Mouse (Mus musculus): ENCODE data around the gene Pdzk1. TPM values are rescaled to one million over a fixed set of nuclear protein-coding genes. Genes with fewer than 3 reads are reported as not detected.

Pdzk1 gene
- polyA plus RNA-seq, 1 experiment from 2014 or later: 0.16 TPM

DNA sequence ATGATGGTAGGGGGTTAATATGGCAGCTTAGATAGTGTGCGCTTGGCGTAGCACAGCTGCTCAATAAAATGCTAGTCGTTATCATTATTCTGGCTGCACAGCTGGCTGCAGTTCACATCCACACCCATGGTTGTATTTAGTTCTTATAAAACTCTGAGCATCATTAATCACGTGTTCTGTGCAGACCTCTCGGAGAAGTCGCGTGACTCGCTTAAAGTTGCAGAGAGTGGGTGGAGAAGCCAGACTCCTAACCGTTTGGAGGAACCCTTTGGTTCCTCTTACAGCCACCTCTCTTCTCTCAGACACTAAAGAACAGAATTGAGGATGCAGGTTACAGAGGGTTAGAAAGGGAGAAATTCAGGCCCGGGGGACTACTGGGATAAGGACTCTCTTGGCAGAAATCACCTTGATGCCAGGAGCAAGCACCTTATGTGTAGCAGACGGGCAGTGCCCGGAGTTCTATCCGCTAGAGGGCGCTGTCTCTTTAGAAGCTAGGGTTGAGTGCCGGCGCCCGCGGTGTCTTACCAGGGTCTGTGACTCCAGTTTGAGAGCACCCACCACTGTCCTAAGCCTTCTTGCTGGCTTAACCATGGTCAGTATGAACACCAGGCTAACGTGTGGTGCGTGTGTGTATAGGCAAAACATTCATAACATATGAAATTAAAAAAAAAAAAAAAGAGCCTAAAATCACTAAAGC is 16.5 kb upstream of the Pdzk1 start:
- DNase-seq: peak; percentile 82
- no peak for ATAC-seq (ENCODE audit: low FRiP score, low TSS enrichment)
- Histone ChIP-seq H3K27ac (replicated peaks; ENCODE audit: low read depth, low read length) (no peak overlapping the region), H3K36me3 (ENCODE audit: control insufficient read depth, insufficient read depth, low read length) (no peaks in the 10 kb centered on the region), H3K4me1 (ENCODE audit: control insufficient read depth, insufficient read depth, low read length) (0 out of 2 replicates have a peak, but pooled peaks cover 3% of the 10 kb centered on the region), H3K4me2 (ENCODE audit: low read length) (0 out of 2 replicates have a peak overlapping the region, but pooled peaks have one; percentile 17), H3K27me3 (ENCODE audit: control insufficient read depth, insufficient read depth, low read length) (no peaks in the 10 kb centered on the region), H3K9ac (replicated peaks; ENCODE audit: low read length) (no peak overlapping the region), H3K9me3 (ENCODE audit: control insufficient read depth, low read length) (no peaks in the 10 kb centered on the region), H3K4me3 (replicated peaks; ENCODE audit: low read depth, low read length) (no peak overlapping the region)
- WGBS: 47% methylated on average over 20 of the region's 20 CpGs

DNA sequence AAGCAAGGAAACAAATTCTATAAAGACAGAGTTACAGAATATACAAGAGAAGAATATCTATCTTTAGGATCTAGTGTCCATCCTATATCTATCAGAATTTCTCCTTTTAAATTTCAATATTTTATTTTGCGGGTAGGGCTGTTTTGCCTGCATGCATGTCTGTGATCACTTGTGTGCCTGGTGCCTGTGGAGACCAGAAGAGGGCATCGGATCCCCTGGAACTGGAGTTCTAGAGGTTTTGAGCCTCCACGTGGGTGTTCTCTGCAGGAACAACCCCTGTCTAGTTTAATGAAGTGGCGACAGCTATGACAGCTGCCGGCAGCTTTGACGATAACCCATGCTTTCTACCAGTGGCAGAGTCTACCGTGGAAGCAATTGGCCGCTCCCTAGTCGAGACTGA is 16.0 kb upstream of the Pdzk1 start:
- H3K27me3 ChIP-seq (ENCODE audit: control insufficient read depth, insufficient read depth, low read length): no peaks in the 10 kb centered on the region
- DNase-seq (peak; percentile 48), ATAC-seq (ENCODE audit: low FRiP score, low TSS enrichment) (no peak)
- no peak overlapping the region for H3K27ac ChIP-seq (replicated peaks; ENCODE audit: low read depth, low read length)
- H3K4me3 ChIP-seq (replicated peaks; ENCODE audit: low read depth, low read length): no peak overlapping the region
- WGBS: 28% methylated on average over 9 of the region's 9 CpGs
- 0 out of 2 replicates have a peak, but pooled peaks cover 3% of the 10 kb centered on the region for H3K4me1 ChIP-seq (ENCODE audit: control insufficient read depth, insufficient read depth, low read length)
- H3K4me2 ChIP-seq (ENCODE audit: low read length): no peak overlapping the region
- no peaks in the 10 kb centered on the region for H3K36me3 ChIP-seq (ENCODE audit: control insufficient read depth, insufficient read depth, low read length)
- no peak overlapping the region for H3K9ac ChIP-seq (replicated peaks; ENCODE audit: low read length)
- no peaks in the 10 kb centered on the region for H3K9me3 ChIP-seq (ENCODE audit: control insufficient read depth, low read length)

DNA sequence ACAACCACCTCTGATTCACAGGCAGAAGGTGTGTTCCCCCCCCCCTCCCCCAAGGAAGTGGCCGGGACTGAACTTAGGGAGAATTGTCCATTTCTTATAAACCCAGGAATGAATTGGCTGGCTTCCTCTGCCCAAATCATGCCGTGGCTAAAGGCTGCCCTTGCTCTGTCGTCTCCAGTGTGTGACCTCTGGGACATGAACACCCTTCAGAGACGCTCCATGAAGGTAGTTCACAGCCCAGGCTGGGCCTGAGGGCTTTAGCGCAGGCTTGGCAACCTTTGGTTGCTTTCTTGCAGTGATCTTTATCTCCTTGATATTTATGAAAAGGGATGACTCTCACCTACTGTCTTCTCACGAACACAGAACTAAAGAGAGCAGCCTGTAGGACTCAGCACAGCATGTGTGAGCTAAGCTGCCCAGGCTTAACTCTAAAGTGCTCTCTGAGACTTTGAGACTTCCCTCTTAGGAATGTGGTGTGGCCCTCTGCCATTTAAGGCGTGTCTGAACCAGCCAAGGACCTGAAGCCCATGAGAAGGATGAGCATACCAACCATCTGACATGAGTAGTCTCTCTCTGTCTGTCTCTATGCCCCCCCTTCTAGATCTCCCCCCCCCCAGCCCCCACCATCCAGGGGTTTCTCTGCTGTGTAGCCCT is 15.4 kb upstream of the Pdzk1 start:
- no peak overlapping the region for H3K27ac ChIP-seq (replicated peaks; ENCODE audit: low read depth, low read length)
- no peak for ATAC-seq (ENCODE audit: low FRiP score, low TSS enrichment)
- no peak overlapping the region for H3K9ac ChIP-seq (replicated peaks; ENCODE audit: low read length)
- no peak for DNase-seq
- H3K9me3 ChIP-seq (ENCODE audit: control insufficient read depth, low read length): no peaks in the 10 kb centered on the region
- 60% methylated on average over 7 of the region's 7 CpGs for WGBS
- H3K36me3 ChIP-seq (ENCODE audit: control insufficient read depth, insufficient read depth, low read length): no peaks in the 10 kb centered on the region
- H3K27me3 ChIP-seq (ENCODE audit: control insufficient read depth, insufficient read depth, low read length): no peaks in the 10 kb centered on the region
- no peak overlapping the region for H3K4me2 ChIP-seq (ENCODE audit: low read length)
- 0 out of 2 replicates have a peak, but pooled peaks cover 3% of the 10 kb centered on the region for H3K4me1 ChIP-seq (ENCODE audit: control insufficient read depth, insufficient read depth, low read length)
- no peak overlapping the region for H3K4me3 ChIP-seq (replicated peaks; ENCODE audit: low read depth, low read length)

DNA sequence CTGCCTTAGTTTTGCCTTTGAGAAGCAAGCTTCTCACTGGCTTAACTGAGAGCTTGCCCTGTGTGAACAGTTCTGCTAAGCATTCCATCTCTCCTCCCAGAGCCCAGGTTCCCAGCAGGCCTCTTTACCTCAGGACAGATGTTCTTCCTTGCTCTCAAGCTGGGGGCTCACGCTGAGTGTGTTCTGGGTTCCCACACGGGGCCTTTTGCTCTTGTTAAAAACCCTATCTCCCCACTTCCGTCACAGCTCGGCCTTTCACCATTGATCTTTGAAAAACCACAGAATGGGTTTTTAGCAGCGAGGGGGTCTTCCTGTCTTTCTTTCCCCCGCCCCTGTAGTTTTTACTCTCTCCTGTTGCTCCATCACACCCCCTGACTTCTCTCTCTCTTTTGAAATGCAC is 14.7 kb upstream of the Pdzk1 start:
- H3K27me3 ChIP-seq (ENCODE audit: control insufficient read depth, insufficient read depth, low read length): no peaks in the 10 kb centered on the region
- H3K4me2 ChIP-seq (ENCODE audit: low read length): no peak overlapping the region
- no peak overlapping the region for H3K9ac ChIP-seq (replicated peaks; ENCODE audit: low read length)
- H3K27ac ChIP-seq (replicated peaks; ENCODE audit: low read depth, low read length): no peak overlapping the region
- H3K9me3 ChIP-seq (ENCODE audit: control insufficient read depth, low read length): no peaks in the 10 kb centered on the region
- no peaks in the 10 kb centered on the region for H3K36me3 ChIP-seq (ENCODE audit: control insufficient read depth, insufficient read depth, low read length)
- H3K4me1 ChIP-seq (ENCODE audit: control insufficient read depth, insufficient read depth, low read length): 0 out of 2 replicates have a peak, but pooled peaks cover 3% of the 10 kb centered on the region
- no peak overlapping the region for H3K4me3 ChIP-seq (replicated peaks; ENCODE audit: low read depth, low read length)
- ATAC-seq (ENCODE audit: low FRiP score, low TSS enrichment) (no peak), DNase-seq (no peak)
- WGBS: 61% methylated on average over 6 of the region's 6 CpGs

DNA sequence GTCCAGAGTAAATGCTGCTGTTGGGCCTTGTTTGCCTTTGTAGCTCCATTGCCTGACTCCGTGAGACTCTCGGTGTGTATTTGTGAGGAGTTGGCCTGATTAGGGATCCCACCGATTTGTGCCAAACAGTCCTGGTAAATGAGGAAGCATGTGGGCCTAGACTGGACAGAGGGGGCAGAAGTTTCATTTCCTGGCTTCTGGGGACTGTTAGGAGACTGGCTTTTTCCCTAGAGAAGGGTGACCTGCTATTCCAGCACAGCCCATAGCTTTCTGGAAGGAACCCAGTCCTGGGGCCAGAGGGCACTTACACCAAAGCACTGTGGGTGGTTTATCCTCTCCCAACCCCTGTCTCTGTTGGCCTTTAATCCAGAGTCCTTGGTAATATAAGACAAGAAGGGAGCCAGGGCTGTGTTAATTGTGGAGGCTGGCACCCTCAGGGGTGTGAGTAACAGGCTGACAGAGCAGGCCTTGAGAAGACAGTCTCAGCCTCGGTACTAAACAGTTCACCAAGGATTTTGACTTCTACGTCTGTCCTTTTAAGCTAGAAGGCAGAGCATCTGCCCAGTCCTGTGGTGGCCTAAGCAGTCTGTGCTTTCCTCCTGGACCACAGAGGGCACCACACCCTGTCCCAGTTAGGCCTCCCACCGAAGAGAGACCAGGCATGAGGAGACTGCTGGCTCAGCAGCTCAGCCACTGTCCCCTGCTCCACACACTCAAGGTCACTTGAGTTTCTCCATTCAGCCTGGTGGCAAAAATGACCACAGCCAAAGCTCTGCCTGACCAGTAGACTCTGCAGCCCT is 8.8 kb upstream of the Pdzk1 start:
- ATAC-seq (ENCODE audit: low FRiP score, low TSS enrichment) (no peak), DNase-seq (no peak)
- no peak overlapping the region for H3K4me2 ChIP-seq (ENCODE audit: low read length)
- no peaks in the 10 kb centered on the region for H3K4me1 ChIP-seq (ENCODE audit: control insufficient read depth, insufficient read depth, low read length)
- H3K4me3 ChIP-seq (replicated peaks; ENCODE audit: low read depth, low read length): no peak overlapping the region
- no peaks in the 10 kb centered on the region for H3K36me3 ChIP-seq (ENCODE audit: control insufficient read depth, insufficient read depth, low read length)
- no peak overlapping the region for H3K27ac ChIP-seq (replicated peaks; ENCODE audit: low read depth, low read length)
- no peak overlapping the region for H3K9ac ChIP-seq (replicated peaks; ENCODE audit: low read length)
- no peaks in the 10 kb centered on the region for H3K9me3 ChIP-seq (ENCODE audit: control insufficient read depth, low read length)
- 82% methylated on average over 6 of the region's 6 CpGs for WGBS
- H3K27me3 ChIP-seq (ENCODE audit: control insufficient read depth, insufficient read depth, low read length): no peaks in the 10 kb centered on the region

DNA sequence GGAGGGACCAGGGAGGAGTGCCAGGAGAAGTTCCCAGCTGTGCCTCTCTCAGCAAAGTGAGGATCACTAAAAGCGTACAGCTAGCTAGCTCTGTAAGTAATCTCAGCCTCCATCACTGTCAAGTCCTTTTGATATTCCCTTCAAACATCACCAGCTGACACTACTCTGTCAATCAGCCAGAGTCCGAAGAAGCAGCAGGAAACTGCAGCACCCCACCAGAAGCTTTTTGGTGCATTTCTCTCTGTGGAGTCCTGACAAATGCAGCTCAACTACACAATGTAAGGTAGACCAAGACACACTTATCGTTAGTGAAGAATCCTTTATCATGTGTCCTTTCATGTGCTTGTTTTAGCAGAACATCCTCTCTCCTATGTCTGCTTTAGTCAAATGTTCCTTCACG is 7.5 kb upstream of the Pdzk1 start:
- Histone ChIP-seq H3K9ac (replicated peaks; ENCODE audit: low read length) (no peak overlapping the region), H3K4me3 (replicated peaks; ENCODE audit: low read depth, low read length) (no peak overlapping the region), H3K27ac (replicated peaks; ENCODE audit: low read depth, low read length) (no peak overlapping the region), H3K27me3 (ENCODE audit: control insufficient read depth, insufficient read depth, low read length) (no peaks in the 10 kb centered on the region), H3K4me2 (ENCODE audit: low read length) (no peak overlapping the region), H3K4me1 (ENCODE audit: control insufficient read depth, insufficient read depth, low read length) (no peaks in the 10 kb centered on the region), H3K9me3 (ENCODE audit: control insufficient read depth, low read length) (no peaks in the 10 kb centered on the region), H3K36me3 (ENCODE audit: control insufficient read depth, insufficient read depth, low read length) (no peaks in the 10 kb centered on the region)
- WGBS: 89% methylated on average over 4 of the region's 4 CpGs
- ATAC-seq (ENCODE audit: low FRiP score, low TSS enrichment) (no peak), DNase-seq (no peak)

DNA sequence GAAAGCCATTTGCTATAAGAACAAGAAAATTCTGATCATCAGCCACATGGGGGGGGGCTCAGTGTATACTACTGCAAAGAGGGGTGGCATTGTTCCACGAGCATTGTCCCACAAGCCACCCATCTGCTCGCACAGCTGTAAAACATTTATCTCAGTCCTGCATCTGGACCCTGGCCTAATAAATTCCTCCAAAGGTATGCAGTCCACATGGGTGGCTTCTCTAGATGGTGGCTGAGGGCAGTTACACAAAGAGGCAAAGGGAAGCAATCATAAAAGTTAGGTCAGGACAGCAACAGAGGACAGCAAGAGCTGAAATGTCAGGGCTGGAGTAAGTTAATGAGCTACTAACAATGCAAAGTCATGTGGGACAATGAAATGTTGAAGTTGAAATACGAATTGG is 5.4 kb upstream of the Pdzk1 start:
- Histone ChIP-seq H3K4me3 (replicated peaks; ENCODE audit: low read depth, low read length) (no peak overlapping the region), H3K27ac (replicated peaks; ENCODE audit: low read depth, low read length) (no peak overlapping the region), H3K4me1 (ENCODE audit: control insufficient read depth, insufficient read depth, low read length) (no peaks in the 10 kb centered on the region), H3K27me3 (ENCODE audit: control insufficient read depth, insufficient read depth, low read length) (no peaks in the 10 kb centered on the region), H3K9me3 (ENCODE audit: control insufficient read depth, low read length) (no peaks in the 10 kb centered on the region), H3K36me3 (ENCODE audit: control insufficient read depth, insufficient read depth, low read length) (no peaks in the 10 kb centered on the region), H3K9ac (replicated peaks; ENCODE audit: low read length) (no peak overlapping the region), H3K4me2 (ENCODE audit: low read length) (no peak overlapping the region)
- ATAC-seq (ENCODE audit: low FRiP score, low TSS enrichment) (no peak), DNase-seq (no peak)
- WGBS: 79% methylated on average over 3 of the region's 3 CpGs

DNA sequence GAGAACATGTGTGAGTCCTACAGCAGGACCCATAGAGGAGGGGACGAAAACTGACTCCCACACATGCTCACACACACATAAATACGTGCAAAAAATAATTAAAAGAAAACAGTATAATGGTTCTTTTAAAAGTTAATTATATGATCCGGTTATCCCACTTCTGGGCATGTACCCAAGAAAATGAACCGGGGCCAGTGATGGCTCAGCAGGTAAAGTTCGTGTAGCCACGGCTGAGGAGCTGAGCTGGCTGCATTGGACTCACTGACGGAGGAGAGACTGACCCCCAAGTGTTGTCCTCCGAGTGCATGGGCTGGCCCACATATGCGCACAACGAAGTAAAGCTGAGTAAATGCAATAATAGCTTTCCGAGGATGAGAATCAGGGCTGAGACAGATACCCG is 4.5 kb upstream of the Pdzk1 start:
- no peak overlapping the region for H3K27ac ChIP-seq (replicated peaks; ENCODE audit: low read depth, low read length)
- H3K4me3 ChIP-seq (replicated peaks; ENCODE audit: low read depth, low read length): no peak overlapping the region
- no peaks in the 10 kb centered on the region for H3K36me3 ChIP-seq (ENCODE audit: control insufficient read depth, insufficient read depth, low read length)
- H3K4me2 ChIP-seq (ENCODE audit: low read length): no peak overlapping the region
- H3K27me3 ChIP-seq (ENCODE audit: control insufficient read depth, insufficient read depth, low read length): no peaks in the 10 kb centered on the region
- H3K9ac ChIP-seq (replicated peaks; ENCODE audit: low read length): no peak overlapping the region
- H3K9me3 ChIP-seq (ENCODE audit: control insufficient read depth, low read length): no peaks in the 10 kb centered on the region
- ATAC-seq (ENCODE audit: low FRiP score, low TSS enrichment) (no peak), DNase-seq (no peak)
- WGBS: 87% methylated on average over 12 of the region's 12 CpGs
- H3K4me1 ChIP-seq (ENCODE audit: control insufficient read depth, insufficient read depth, low read length): no peaks in the 10 kb centered on the region

Data from midbrain, embryonic 14.5 days (tissue).